Mouse (Mus musculus) frontal cortex, postnatal 25 days (tissue): ENCODE data around the gene Dapl1.

ENCODE experiments used
- DNase-seq, 2 experiments: peaks; one replicate each; pipeline ENCODE4 v3.0.0; 2022; ENCODE audit warnings: low spot score in 2 of 2

Gene Dapl1

DNA sequence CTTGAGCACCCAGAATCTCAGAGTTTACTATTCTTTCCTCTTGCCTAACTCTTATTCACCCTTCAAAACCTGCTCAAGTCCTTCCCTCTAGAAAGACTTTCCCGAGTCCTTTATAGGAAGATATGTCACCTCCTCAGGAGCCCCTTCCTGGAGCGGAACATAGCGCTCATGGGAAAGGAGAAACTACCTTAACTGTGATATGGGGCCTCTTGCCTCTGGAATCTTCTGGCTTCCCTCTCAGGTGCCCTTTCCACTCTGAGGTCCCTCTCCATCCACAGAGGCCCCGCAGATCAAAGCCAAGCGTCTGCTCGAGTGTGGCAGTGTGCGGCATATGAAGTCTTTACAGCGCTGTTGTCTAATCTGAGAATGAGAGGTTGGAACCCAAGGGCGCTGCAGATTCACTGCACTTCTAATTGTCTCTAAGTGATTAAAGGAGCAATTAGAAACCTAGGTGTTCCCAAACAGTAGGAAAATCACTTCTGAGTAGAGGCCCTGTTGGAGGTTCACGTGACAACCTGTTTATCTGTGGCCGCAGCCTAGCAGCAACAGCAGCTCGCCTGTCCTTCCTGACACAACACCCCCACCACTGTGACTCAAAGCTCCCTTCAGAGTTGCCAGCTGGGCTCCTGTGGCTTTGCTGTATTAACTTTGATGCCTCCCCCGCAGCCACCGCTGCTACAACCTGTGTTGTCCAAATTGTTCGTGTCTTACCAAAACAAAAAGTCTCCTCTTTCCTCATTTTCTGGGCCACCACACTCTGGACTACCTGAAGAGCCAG, 49.7 kb downstream of the Dapl1 start:
- no peak for DNase-seq

DNA sequence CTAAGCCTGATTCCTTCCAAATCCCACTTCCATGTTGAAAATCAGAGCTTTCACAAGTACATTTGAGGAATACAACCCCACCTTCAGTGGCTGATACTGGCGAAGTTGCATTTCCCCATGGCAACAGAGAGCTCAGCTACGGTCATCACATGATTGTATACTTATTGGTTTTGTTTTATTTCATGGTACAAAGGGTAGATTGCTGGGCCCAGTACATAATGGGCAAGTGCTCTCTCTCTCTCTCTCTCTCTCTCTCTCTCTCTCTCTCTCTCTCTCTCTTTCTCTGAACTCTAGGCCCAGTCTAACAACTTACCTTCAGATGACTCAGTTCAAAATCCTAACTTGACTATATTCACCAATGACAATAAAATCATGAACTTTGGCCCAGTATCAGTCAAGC, 52.5 kb downstream of the Dapl1 start:
- no peak for DNase-seq

DNA sequence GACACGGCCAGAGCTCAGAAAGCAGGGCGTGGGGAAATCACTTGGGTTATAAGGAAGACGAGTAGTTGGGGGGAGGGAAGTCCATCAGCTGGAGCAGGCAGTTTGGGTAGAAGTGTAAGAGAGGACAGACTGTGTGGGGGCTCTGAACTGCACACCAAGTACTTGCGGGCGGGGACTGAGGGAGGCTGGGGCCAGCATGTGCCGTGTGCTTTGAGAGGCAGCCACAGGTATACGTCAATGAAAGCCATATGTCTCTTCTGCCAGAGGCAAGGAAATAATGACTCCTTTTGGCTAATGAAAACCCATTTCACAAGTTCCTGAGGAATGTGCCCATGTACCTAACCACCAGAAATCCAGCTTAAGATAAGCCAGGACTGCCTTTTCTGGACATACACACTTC, 53.6 kb downstream of the Dapl1 start:
- no peak for DNase-seq

DNA sequence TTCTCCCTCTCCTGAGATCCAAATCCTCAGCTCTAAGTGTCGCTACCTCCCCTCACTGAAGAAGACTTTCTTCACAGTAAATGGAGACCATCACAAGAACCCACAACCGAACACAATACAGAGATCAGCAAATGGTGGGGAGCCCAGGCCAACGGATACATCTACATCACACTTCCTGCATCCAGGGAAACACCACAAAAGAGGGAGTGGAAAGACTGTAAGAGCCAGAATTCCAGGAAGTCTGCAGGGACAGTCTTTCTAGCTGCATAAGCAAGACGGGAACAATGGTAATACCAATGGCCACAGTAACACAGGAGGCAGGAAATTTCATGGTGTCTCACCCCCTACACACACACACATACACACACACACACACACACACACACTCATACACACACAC, 55.3 kb downstream of the Dapl1 start:
- DNase-seq: no peak

DNA sequence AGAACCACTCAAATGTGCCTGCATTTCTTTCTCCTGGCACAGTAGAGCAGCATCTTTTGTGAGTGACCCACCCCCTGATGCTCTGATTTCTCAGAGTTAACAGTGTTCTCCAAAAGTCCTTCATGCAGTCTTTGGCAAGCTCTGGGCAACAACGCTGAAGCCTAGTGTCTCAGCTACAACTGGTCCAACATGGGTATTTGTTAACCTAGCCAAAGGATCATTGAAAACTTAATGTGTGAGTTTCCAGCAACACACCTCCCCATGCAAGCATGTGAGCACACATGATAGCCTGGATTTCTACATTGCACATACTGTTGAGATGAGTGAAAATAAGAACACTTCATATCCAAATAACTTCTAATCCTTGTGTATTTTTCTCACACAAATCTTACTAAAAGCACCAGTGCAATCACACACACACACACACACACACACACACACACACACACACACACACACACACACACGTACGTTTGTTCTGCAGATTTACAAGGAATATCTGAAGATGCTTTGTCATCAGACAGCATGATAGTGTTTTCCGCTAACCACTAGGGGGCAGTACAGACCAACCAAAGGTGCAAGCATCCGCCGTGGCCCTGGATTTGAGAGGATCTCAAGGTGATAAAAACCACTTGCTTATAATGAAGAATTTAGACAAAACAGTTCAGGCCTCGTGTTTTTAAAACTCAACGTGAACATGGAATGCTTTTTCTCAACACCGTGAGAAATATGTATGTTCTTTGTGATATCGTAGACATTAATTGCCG, 56.9 kb downstream of the Dapl1 start:
- DNase-seq: peak; percentile 41 to 76

DNA sequence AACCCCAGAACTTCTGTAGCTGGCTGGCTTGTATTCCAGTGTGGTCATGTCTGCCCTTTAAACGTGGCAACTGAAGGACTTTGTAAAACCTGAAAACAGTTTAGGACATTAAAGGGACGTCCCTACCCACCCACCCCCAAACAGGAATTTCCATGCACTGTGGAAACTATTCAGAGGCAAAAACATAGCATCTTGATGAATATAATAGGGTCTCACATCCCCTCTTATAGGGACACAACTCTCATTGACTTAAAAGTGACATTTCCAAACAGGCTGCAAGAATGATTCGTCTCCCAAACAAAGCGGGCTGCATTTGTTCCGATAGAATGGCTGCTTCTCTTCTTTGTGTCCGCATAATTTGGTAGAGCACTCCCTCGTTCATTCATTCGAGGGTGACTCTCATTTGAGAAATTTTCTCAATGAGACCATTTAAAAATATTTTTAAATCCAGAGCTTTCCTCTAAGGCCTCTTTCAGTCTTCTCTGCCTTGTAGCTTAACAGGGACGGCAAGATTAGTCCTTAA, 59.2 kb downstream of the Dapl1 start:
- no peak for DNase-seq

DNA sequence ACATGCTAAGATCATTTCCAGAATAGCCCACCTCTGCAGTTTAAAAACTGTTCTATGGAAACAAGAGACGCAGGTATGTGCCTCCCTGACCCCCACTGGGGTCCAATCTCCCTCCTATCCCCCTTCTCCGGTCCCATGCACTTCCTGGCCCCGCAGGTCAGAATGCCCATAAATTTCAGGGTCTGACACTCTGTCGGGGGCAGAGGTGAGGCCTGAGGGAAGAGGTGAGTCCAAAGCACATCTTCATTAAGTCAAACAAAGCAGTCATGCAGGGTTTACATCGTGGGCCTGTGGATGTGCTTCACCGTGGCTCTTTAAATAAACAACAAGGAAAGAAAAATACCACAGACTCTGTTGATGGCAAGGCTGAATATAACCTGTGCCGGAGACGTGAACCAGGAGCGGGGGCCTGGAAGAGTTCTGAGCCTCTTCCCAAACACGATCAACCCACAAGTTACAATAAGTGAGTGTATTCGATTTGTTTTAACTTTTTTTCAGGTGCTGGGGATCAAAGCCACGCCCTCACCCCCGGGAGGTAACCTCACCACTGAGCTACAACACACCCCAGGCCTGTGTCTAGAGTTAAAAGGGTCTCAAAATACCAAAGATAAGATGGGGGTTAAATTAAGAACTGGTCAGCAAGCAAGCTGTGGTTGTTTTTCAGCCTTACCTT, 59.9 kb downstream of the Dapl1 start:
- no peak for DNase-seq

DNA sequence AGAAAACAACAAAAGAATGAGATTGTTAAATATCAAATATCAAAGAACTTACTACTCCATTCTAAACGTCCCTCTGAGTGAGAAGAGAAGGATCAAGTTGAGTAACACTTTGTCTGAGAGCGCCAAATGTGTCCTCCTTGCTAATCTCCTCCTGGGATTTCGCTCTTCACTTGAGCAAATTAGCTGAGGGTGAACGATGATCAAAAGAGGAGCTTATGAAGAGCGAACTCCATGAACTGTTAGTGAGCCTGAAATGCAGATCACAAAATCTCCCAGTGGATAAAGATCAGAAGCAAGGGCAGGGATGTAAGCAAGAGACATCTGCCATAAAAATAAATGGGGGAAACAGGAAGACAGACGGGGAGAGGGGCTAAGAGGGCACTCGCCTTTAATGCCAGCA, 60.5 kb downstream of the Dapl1 start:
- DNase-seq: no peak

DNA sequence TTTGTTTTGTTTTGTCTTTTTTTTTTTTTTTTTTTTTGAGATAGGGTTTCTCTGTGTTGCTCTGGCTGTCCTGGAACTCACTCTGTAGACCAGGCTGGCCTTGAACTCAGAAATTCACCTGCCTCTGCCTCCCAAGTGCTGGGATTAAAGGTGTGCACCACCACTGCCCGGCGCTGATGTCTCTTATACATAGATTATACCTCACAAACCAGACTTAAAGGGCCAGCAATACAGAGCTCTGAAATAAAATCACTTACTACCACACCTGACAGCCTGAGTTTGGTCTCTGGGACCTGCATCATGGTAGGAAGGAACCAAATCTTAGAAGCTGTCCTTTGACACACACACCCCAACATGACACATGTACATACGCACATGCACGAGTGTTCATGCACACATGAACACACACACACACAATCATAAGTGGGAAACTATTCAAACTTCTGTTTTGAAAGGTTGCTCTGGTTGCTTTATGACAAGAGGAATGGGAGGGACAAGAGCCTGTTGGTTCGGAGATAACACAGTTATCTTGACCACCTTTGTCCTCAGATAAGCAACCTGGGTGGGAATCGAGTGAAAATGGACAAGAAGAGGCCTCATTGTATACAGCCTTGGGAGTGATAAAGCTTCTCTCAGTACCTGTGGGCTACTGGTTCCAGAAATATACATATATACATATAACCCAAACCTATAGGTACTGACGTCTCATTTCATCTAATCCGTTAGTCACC, 63.1 kb downstream of the Dapl1 start:
- DNase-seq: no peak

DNA sequence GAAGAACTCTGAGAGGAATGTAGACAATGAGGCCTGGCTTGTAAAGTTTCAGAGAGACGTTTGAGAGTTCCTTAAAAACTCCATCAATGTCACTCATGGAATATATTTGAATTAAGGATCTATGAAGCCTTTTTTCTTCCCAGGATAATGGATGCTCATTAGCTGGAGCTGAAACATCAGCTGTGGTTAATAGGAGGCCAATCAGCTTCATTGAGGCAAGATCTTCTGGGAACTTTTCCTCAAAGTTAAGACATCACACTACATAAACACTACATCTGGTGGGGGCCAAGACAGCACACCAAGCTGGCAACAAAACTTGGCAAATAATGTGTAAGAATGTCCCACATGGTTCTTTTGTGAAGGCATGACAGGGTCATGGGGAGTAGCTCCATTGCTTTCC, 68.3 kb downstream of the Dapl1 start:
- DNase-seq: no peak

DNA sequence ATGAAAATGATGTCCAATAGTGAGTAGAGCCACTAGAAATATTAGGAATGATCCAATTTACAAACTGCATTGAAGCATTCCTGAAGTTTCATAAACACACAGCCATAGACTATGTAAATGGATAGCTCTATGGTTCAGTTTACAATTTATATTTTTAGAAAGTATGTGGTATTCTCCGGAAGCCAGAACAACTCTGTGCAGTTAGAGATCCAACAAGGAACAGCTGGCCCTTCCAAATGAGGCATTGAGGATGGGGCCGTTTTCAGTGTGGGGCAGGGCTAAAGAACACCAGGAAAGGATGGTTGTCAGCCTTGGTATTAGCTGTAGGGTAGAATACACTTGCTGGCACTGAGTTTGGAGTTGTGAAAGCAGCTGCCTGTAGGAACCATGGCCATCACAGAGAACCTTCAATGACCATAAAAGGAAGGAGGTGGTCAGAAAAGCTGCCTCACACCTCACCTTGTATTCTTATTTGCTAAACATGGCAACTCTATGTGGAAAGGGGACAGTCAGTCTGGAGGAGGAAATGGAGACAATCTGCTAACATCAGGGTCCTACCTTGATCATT, 70.0 kb downstream of the Dapl1 start:
- no peak for DNase-seq
